Mouse (Mus musculus) MEL (cell line): Measurements from ENCODE around the gene Gm20388.

Experiments used
- CTCF ChIP-seq, 3 experiments: IDR thresholded peaks in 2 of 3; conservative IDR thresholded peaks in 1 of 3; 2 replicates each; pipeline ENCODE4 v1.5.1; 2011 to 2012; ENCODE audit warnings: low read length in 3 of 3, low read depth in 2 of 3, mild to moderate bottlenecking in 2 of 3, improper control_type of control experiment in 1 of 3, inconsistent platforms in 1 of 3, mixed read lengths in 1 of 3, moderate library complexity in 1 of 3; ENCODE audit not compliant: control insufficient read depth in 1 of 3, insufficient read depth in 1 of 3, poor library complexity in 1 of 3, severe bottlenecking in 1 of 3
- GATA1 ChIP-seq: IDR thresholded peaks from 2 replicates; pipeline ENCODE4 v1.6.1; 2011; ENCODE audit warnings: low read depth, low read length, improper control_type of control experiment
- ZC3H11A ChIP-seq: IDR thresholded peaks from 2 replicates; pipeline ENCODE4 v1.6.1; 2012; ENCODE audit warnings: low read depth, mild to moderate bottlenecking, inconsistent platforms, low read length, improper control_type of control experiment

GRCm38 (mm10) chr8:122473911-122474421, 2563.3 kb downstream of the Gm20388 start:
- TF ChIP-seq GATA1, result no peak
- TF ChIP-seq CTCF (IDR thresholded peaks at IDR 0.05 in 2 of 3, conservative IDR thresholded peaks at IDR 0.05 in 1 of 3; ENCODE audit: control insufficient read depth in 1 of 3, insufficient read depth in 1 of 3, low read depth in 2 of 3, low read length in 3 of 3, poor library complexity in 1 of 3, severe bottlenecking in 1 of 3), result no peak
- TF ChIP-seq ZC3H11A, result no peak
